Mouse (Mus musculus): Measurements from ENCODE around the gene Lgr4.

Gene Lgr4

GRCm38 (mm10) chr2:109922306-109922705, 4.9 kb downstream of the Lgr4 start:
- DNase-seq, result no peak

GRCm38 (mm10) chr2:109923031-109923430, 5.6 kb downstream of the Lgr4 start:
- no peak for DNase-seq

DNA sequence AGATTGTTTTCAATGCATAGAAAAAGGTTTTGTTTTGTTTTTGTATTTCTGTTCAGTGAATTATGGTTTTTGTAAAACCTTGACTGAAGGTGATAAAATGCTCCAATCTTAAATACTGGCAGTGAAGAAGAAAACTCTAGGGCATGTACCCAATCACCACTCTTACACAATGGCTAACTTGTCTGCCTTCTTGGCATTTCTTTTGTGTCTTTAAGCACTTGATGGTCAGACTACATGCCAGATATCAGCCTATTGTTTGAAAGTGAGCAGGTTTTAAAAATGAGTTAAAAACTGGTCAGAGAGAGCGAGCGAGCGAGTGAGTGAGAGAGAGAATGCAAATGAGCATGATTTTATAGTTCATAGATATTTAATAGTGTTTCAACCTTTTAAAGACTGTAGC, 6.5 kb downstream of the Lgr4 start:
- DNase-seq, result no peak

GRCm38 (mm10) chr2:109926984-109927383, 9.5 kb downstream of the Lgr4 start:
- no peak for DNase-seq

GRCm38 (mm10) chr2:109927446-109927845, 10.0 kb downstream of the Lgr4 start:
- DNase-seq, result no peak

- DNase-seq, result peak; percentile 75 to 78
Observed at GRCm38 (mm10) chr2:109927876-109928275, 10.4 kb downstream of the Lgr4 start.

- peak; percentile 54 to 57 for DNase-seq
Observed at GRCm38 (mm10) chr2:109928791-109929190, 11.3 kb downstream of the Lgr4 start.

- peak in 1 of 2 experiments; percentile 48 for DNase-seq
Observed at GRCm38 (mm10) chr2:109929256-109929655, 11.8 kb downstream of the Lgr4 start.

DNA sequence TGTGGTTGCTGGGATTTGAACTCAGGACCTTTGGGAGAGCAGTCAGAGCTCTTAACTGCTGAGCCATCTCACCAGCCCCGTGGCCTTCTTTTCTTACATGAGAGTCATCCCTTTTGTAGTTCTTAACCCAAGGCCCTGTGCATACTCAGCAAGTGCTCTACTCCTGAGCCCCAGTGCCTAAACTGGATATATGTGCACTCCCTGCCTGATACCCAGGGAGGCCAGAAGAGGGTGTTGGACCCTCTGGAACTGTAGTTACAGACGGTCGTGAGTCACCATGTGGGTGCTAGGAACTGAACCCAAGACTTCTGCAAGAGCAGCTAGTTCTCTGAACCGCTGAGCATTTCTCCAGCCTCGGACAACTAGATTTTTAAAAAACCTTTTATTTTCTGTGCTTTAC, 12.9 kb downstream of the Lgr4 start:
- no peak for DNase-seq

GRCm38 (mm10) chr2:109930771-109931170, 13.3 kb downstream of the Lgr4 start:
- no peak for DNase-seq

- DNase-seq, result no peak
Observed at GRCm38 (mm10) chr2:109931978-109932780, 14.7 kb downstream of the Lgr4 start.

- no peak for DNase-seq
Observed at GRCm38 (mm10) chr2:109933151-109933550, 15.7 kb downstream of the Lgr4 start.

- no peak for DNase-seq
Observed at GRCm38 (mm10) chr2:109934086-109934485, 16.6 kb downstream of the Lgr4 start.

- no peak for DNase-seq
Observed at GRCm38 (mm10) chr2:109935194-109935593, 17.7 kb downstream of the Lgr4 start.

DNA sequence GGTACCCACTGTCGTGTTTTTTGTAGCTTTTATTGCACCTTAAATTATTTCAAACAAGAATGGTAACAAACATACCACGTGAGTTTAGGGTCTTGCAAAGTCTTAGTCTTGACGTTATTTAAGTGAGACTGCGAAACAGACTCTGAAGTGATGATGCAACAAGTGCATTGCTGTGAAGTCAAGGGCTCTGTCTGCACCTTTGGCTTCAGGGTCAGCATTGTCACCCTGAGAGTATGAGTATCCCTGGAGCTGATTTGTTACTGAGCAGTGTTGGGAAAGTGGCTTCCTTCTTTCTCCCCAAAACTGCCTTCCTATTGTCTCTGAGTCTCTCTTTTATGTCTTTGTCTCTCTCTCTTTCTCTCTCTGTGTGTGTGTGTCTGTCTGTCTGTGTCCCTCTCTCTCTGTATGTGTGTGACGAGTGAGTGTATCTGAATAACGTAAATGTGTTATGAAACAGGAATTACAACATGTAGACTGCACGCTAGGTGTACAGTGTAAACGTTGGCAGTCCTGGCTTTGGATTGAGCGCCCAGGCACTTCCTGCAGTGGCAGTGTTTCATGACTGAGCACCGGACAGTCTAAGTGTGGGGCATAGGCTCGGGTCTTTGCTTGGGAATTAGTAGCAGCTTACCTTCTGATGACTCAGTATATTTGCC, 18.4 kb downstream of the Lgr4 start:
- no peak for DNase-seq

DNA sequence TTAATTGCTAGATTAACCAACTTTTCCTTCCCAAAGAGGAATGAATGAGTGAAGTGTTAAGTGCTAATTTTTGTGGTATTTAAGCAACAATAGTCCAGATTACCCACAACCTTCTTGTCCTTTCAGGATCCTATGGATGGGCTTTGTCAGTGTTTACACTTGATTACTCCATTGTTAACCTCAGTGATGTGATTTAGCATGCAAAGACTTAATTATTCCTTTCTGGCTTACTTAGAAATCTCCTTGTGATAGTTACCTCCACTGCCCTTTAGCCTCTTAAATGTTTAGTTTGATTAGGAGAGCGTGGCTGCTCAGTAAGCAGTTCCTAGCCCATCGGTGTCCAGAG, 18.9 kb downstream of the Lgr4 start:
- DNase-seq, result no peak

DNA sequence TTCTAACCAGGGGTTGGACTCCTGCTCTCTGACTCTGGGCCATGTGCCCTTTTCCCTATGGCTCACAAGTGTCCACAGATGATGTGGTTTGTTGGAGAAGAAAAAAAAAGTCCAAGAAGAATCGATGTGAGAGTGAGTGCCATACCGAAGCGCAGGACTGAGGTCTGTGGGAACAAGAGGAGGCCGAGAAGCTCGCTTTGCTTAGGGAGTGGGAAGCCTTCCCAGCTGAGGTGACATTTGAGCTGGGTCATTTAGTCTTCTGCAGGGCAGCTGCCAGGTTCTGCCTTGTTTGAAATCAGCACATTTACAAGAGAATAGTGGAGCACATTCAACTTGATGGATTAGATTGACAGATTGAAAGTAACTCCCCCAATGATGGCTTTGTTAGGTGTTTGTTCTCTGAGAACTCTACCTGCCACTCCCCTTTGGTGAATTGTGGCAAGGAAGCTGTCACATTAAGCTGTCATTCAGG, 24.6 kb downstream of the Lgr4 start:
- no peak for DNase-seq

- no peak for DNase-seq
Observed at GRCm38 (mm10) chr2:109942810-109943570, 25.5 kb downstream of the Lgr4 start.

DNA sequence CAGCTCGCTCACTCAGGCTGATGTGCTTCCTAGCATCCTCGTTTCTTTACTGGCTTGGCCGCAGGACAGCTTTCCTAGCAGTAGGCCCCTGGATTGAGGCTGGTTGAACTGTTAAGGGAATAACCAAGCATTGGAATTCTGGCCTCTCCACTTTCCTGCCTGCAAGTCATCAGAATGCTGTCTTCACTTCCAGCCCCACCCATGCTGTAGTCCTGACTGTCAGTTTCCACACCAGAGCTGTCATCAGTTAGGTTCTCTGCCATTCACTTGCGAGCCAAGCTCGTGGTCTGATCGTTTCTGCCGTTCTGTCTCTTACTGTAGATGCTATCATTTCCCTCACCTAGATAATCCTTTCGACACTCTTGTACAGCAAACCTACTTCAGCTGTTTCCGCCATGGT, 27.5 kb downstream of the Lgr4 start:
- no peak for DNase-seq

GRCm38 (mm10) chr2:109945532-109945931, 28.1 kb downstream of the Lgr4 start:
- DNase-seq, result no peak

GRCm38 (mm10) chr2:109946426-109946825, 29.0 kb downstream of the Lgr4 start:
- DNase-seq, result no peak

- no peak for DNase-seq
Observed at GRCm38 (mm10) chr2:109949519-109949918, 32.1 kb downstream of the Lgr4 start.

- no peak for DNase-seq
Observed at GRCm38 (mm10) chr2:109950311-109950710, 32.9 kb downstream of the Lgr4 start.

DNA sequence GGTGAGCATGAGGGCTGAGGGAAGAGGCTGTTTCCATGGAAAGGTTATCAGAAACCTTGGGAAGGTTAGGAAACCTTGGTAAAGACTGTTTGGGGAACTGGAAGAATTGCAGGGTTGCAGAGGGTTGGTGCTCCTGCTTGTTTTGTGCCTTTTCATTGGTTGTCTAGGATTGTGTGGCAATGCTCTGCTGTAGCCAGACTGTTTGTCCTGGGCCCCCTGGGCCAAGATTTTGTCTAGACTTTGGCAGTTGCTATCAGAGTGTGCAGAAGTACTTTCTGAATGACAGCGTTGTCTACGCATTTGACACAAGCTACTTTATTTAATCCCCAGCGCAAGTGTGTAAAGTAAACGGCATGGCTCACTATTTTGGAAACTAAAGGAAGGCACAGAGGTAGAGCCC, 33.6 kb downstream of the Lgr4 start:
- DNase-seq, result no peak

All from cerebellum, postnatal 25 days (tissue).